Mouse (Mus musculus): ENCODE results near the gene Bcas1.
A peak's percentile ranks its signal among the peaks of the same experiment; 100 is the strongest.

The Bcas1 gene

GRCm38 (mm10) chr2:170345410-170345793, 82.2 kb downstream of the Bcas1 start:
- peak; percentile 47 for DNase-seq

- no peak for DNase-seq
Measured at GRCm38 (mm10) chr2:170344502-170345409, 82.9 kb downstream of the Bcas1 start.

GRCm38 (mm10) chr2:170343819-170344317, 83.8 kb downstream of the Bcas1 start:
- DNase-seq: no peak

GRCm38 (mm10) chr2:170343133-170343818, 84.4 kb downstream of the Bcas1 start:
- peak; percentile 36 for DNase-seq

- no peak for DNase-seq
Measured at GRCm38 (mm10) chr2:170342312-170342830, 85.3 kb downstream of the Bcas1 start.

GRCm38 (mm10) chr2:170341179-170341578, 86.5 kb downstream of the Bcas1 start:
- no peak for DNase-seq

- DNase-seq: no peak
Measured at GRCm38 (mm10) chr2:170336266-170336760, 91.3 kb downstream of the Bcas1 start.

GRCm38 (mm10) chr2:170335168-170335567, 92.5 kb downstream of the Bcas1 start:
- DNase-seq: no peak

- no peak for DNase-seq
Measured at GRCm38 (mm10) chr2:170331870-170332269, 95.8 kb downstream of the Bcas1 start.

GRCm38 (mm10) chr2:170330466-170330865, 97.2 kb downstream of the Bcas1 start:
- no peak for DNase-seq

GRCm38 (mm10) chr2:170329921-170330320, 97.7 kb downstream of the Bcas1 start:
- no peak for DNase-seq

GRCm38 (mm10) chr2:170323925-170324347, 103.7 kb downstream of the Bcas1 start:
- peak; percentile 37 for DNase-seq

GRCm38 (mm10) chr2:170322013-170322414, 105.6 kb downstream of the Bcas1 start:
- peak; percentile 37 for DNase-seq

- DNase-seq: no peak
Measured at GRCm38 (mm10) chr2:170321579-170321978, 106.1 kb downstream of the Bcas1 start.

GRCm38 (mm10) chr2:170319533-170320463, 107.8 kb downstream of the Bcas1 start:
- DNase-seq: no peak

GRCm38 (mm10) chr2:170318713-170319532, 108.7 kb downstream of the Bcas1 start:
- DNase-seq: peak; percentile 89

GRCm38 (mm10) chr2:170316774-170317173, 110.9 kb downstream of the Bcas1 start:
- DNase-seq: no peak

GRCm38 (mm10) chr2:170316344-170316743, 111.3 kb downstream of the Bcas1 start:
- DNase-seq: no peak

GRCm38 (mm10) chr2:170310988-170311359, 116.7 kb downstream of the Bcas1 start:
- no peak for DNase-seq

- DNase-seq: no peak
Measured at GRCm38 (mm10) chr2:170310310-170310987, 117.2 kb downstream of the Bcas1 start.

- no peak for DNase-seq
Measured at GRCm38 (mm10) chr2:170308966-170309365, 118.7 kb downstream of the Bcas1 start.
